ENCODE assay signal across 8 mouse cellular contexts in genomic region chr13:19619216-19619927, GRCm38 (mm10). TPM values are rescaled to one million over a fixed set of nuclear protein-coding genes. Genes with fewer than 3 reads are reported as not detected.
DNase-seq lines count a peak whose midpoint lies in the region; ATAC-seq lines count a peak whose summit lies in the region.

Gene Epdr1, minus strand, starts transcription at chr13:19619927.

- under 1% methylated on average over 45 of the region's 46 CpGs for WGBS in hindbrain, embryonic 11.5 days

- H3K4me3 ChIP-seq in hindbrain, embryonic 11.5 days (ENCODE audit: low read depth, low read length), result peak within 1 kb of the TSS; percentile 79

- peak within 1 kb of the TSS; percentile 94 for H3K9ac ChIP-seq in hindbrain, embryonic 11.5 days (ENCODE audit: low read depth, low read length)

- DNase-seq in R1 (ENCODE audit: low read depth, low spot score), result peak; percentile 88
- DNase-seq in cerebellum, postnatal 10 days, result peak; percentile 89 to 90
- DNase-seq in frontal cortex, postnatal 10 days (ENCODE audit: low spot score in 2 of 2), result peak; percentile 41 to 73
- peak; percentile 82 for DNase-seq in hindbrain, embryonic 11.5 days (ENCODE audit: low spot score)
- DNase-seq in layer of hippocampus, postnatal 25 days (ENCODE audit: extremely low spot score in 1 of 2, low spot score in 1 of 2), result peak; percentile 60 to 64
- peak; percentile 57 for DNase-seq in lung, postnatal 14 days
- DNase-seq in retina, postnatal 1 day, result peak; percentile 91
- peak; percentile 56 for DNase-seq in urinary bladder, postnatal 14 days (ENCODE audit: low spot score)

- peak within 1 kb of the TSS; percentile 86 for H3K4me2 ChIP-seq in hindbrain, embryonic 11.5 days (replicated peaks; ENCODE audit: low read depth, low read length)

- H3K27me3 ChIP-seq in hindbrain, embryonic 11.5 days (ENCODE audit: control insufficient read depth, insufficient read depth, low read length), result peaks cover 6% of the 10 kb centered on the region; the same call in 1 of the 2 replicates

- H3K9me3 ChIP-seq in hindbrain, embryonic 11.5 days (ENCODE audit: control insufficient read depth, low read length), result no peaks in the 10 kb centered on the region

- H3K27ac ChIP-seq in hindbrain, embryonic 11.5 days (ENCODE audit: low read depth, low read length), result peak within 1 kb of the TSS; percentile 67; the same call in 1 of the 2 replicates

- peak; percentile 84 for ATAC-seq in hindbrain, embryonic 11.5 days (ENCODE audit: low FRiP score)

- no peaks in the 10 kb centered on the region for H3K36me3 ChIP-seq in hindbrain, embryonic 11.5 days (ENCODE audit: control insufficient read depth, insufficient read depth, low read length)

- peaks cover 3% of the 10 kb centered on the region; the same call in 1 of the 2 replicates for H3K4me1 ChIP-seq in hindbrain, embryonic 11.5 days (replicated peaks; ENCODE audit: control insufficient read depth, insufficient read depth, low read length)

RNA-seq across cellular contexts. Expression of gene Epdr1, which starts in this region (rescaled TPM):
- 16.9 and 17.6 TPM in 2 replicates for polyA plus RNA-seq in hindbrain, embryonic 11.5 days (2014; fragmentation: Nextera tagmentation; extraction: Ambion mirVana)
- total RNA-seq in layer of hippocampus, postnatal 25 days (2021), result 10 to 100 TPM; 87.6 to 95.9 TPM

Comparison
In these comparisons a context has a peak if more than half of its experiments do, and no peak if none do; other contexts are left out.
1. Peak in every context shown above with its lines: DNase-seq, ATAC-seq, H3K4me3 ChIP-seq and H3K27ac ChIP-seq.